Mouse (Mus musculus) embryonic stem cell, embryonic (primary cell): ENCODE measurements around the gene Tnip1.

Experiments
- CTCF ChIA-PET, 4 experiments: fragments of 300-600 bp in 2 of 4; fragments of 350-600 bp in 2 of 4; sonication (Branson Sonifier 250); formaldehyde crosslinking; loops; one replicate each; lab custom pipeline; 2022; ENCODE audit warnings: inconsistent platforms in 2 of 4; lab: Charles Lee
- POLR2A ChIA-PET, 4 experiments: fragments of 300-600 bp in 2 of 4; fragments of 350-600 bp in 2 of 4; sonication (Branson Sonifier 250); formaldehyde crosslinking; loops; one replicate each; lab custom pipeline; 2022; ENCODE audit warnings: antibody characterized with exemption in 4 of 4, inconsistent platforms in 1 of 4; lab: Charles Lee

Tnip1 gene

GRCm38 (mm10) chr11:54977385-54977937 lies 14.7 kb upstream of the Tnip1 start:
- POLR2A ChIA-PET, result interaction anchor here in 3 of 4 experiments (0.6 to 11.8 kb wide), 11 partner anchors 12 to 120 kb away, joined by 3 to 151 read pairs (median 4); partner anchors contain the start of genes Tnip1 (in 2 of the 3) and Gm2a (in 1 of the 3)
- CTCF ChIA-PET, result interaction anchor here in 3 of 4 experiments (0.6 to 0.9 kb wide), 5 partner anchors 8 to 410 kb away, joined by 3 read pairs; no protein-coding TSS in a partner anchor

- CTCF ChIA-PET, result interaction anchor here in 1 of 4 experiments (0.7 kb wide), 1 partner anchor 47 kb away, joined by 3 read pairs; no protein-coding TSS in a partner anchor
- POLR2A ChIA-PET, result interaction anchor here in 3 of 4 experiments (0.6 to 11.8 kb wide), 13 partner anchors 10 to 538 kb away, joined by 3 to 151 read pairs (median 6); partner anchors contain the start of genes Tnip1 (in 3 of the 3), Fnip1 (in 1 of the 3) and Lyrm7 (in 1 of the 3)
Observed at GRCm38 (mm10) chr11:54976351-54976750, 13.6 kb upstream of the Tnip1 start.

- CTCF ChIA-PET, result interaction anchor here in 2 of 4 experiments (0.6 to 2.5 kb wide), 3 partner anchors 8 to 46 kb away, joined by 3 to 14 read pairs (median 5); no protein-coding TSS in a partner anchor
Observed at GRCm38 (mm10) chr11:54975756-54976155, 13.0 kb upstream of the Tnip1 start.

GRCm38 (mm10) chr11:54975340-54975739 lies 12.6 kb upstream of the Tnip1 start:
- ChIA-PET CTCF (interaction anchor here in 2 of 4 experiments (0.6 to 2.5 kb wide), 4 partner anchors 9 to 46 kb away, joined by 3 to 14 read pairs (median 4); no protein-coding TSS in a partner anchor), POLR2A (interaction anchor here (0.5 to 11.8 kb wide), 20 partner anchors 9 to 537 kb away, joined by 3 to 151 read pairs (median 5); partner anchors contain the start of genes Tnip1 (in 3 of the 4), Lyrm7 (in 2 of the 4) and Fnip1 (in 1 of the 4))

More at GRCm38 (mm10) chr11:54975756-54976155, 13.0 kb upstream of the Tnip1 start:
- POLR2A ChIA-PET, result interaction anchor here (0.6 to 11.8 kb wide), 16 partner anchors 10 to 538 kb away, joined by 3 to 151 read pairs (median 5); partner anchors contain the start of genes Tnip1 (in 3 of the 4), Lyrm7 (in 2 of the 4) and Fnip1 (in 1 of the 4)

- ChIA-PET CTCF (interaction anchor here (0.7 to 2.5 kb wide), 5 partner anchors 9 to 105 kb away, joined by 3 to 14 read pairs (median 3); no protein-coding TSS in a partner anchor), POLR2A (interaction anchor here in 3 of 4 experiments (0.5 to 11.8 kb wide), 15 partner anchors 8 to 114 kb away, joined by 3 to 151 read pairs (median 6); partner anchors contain the start of genes Tnip1 (in 3 of the 3) and Lyrm7 (in 1 of the 3))
Observed at GRCm38 (mm10) chr11:54974639-54975038, 11.9 kb upstream of the Tnip1 start.

- ChIA-PET CTCF (interaction anchor here in 3 of 4 experiments (0.5 to 2.5 kb wide), 7 partner anchors 10 to 118 kb away, joined by 3 to 14 read pairs (median 3); no protein-coding TSS in a partner anchor), POLR2A (interaction anchor here (0.6 to 11.8 kb wide), 34 partner anchors 9 to 1028 kb away, joined by 3 to 151 read pairs (median 4); partner anchors contain the start of genes Tnip1 (in 3 of the 4), G3bp1 (in 1 of the 4), Gpx3 (in 1 of the 4) and Lyrm7 (in 1 of the 4))
Observed at GRCm38 (mm10) chr11:54973481-54974212, 10.9 kb upstream of the Tnip1 start.

- CTCF ChIA-PET, result interaction anchor here in 3 of 4 experiments (0.6 to 1.5 kb wide), 7 partner anchors 9 to 112 kb away, joined by 3 to 5 read pairs (median 3); no protein-coding TSS in a partner anchor
- POLR2A ChIA-PET, result interaction anchor here (0.6 to 11.8 kb wide), 35 partner anchors 10 to 496 kb away, joined by 3 to 151 read pairs (median 4); partner anchors contain the start of genes Tnip1 (in 3 of the 4), G3bp1 (in 1 of the 4) and Lyrm7 (in 1 of the 4)
Observed at GRCm38 (mm10) chr11:54972789-54973188, 10.1 kb upstream of the Tnip1 start.

GRCm38 (mm10) chr11:54972049-54972723 lies 9.5 kb upstream of the Tnip1 start:
- CTCF ChIA-PET, result interaction anchor here in 3 of 4 experiments (0.6 to 1.5 kb wide), 8 partner anchors 8 to 112 kb away, joined by 3 to 5 read pairs (median 4); no protein-coding TSS in a partner anchor
- POLR2A ChIA-PET, result interaction anchor here (0.6 to 11.8 kb wide), 31 partner anchors 9 to 497 kb away, joined by 3 to 151 read pairs (median 4); partner anchors contain the start of genes Tnip1 (in 3 of the 4) and G3bp1 (in 1 of the 4)

GRCm38 (mm10) chr11:54971365-54972048 lies 8.8 kb upstream of the Tnip1 start:
- POLR2A ChIA-PET, result interaction anchor here in 3 of 4 experiments (0.6 to 11.8 kb wide), 7 partner anchors 9 to 277 kb away, joined by 3 to 151 read pairs (median 6); partner anchors contain the start of gene Tnip1 (in 2 of the 3)
- CTCF ChIA-PET, result no interaction called here

GRCm38 (mm10) chr11:54965234-54965633 lies 2.5 kb upstream of the Tnip1 start:
- ChIA-PET CTCF (interaction anchor here in 1 of 4 experiments (1.9 to 2.1 kb wide), 2 partner anchors 35 to 47 kb away, joined by 4 to 5 read pairs; no protein-coding TSS in a partner anchor), POLR2A (interaction anchor here in 3 of 4 experiments (1.1 to 10.3 kb wide), 11 partner anchors 9 to 72 kb away, joined by 3 to 151 read pairs (median 5); no protein-coding TSS in a partner anchor)

- POLR2A ChIA-PET, result interaction anchor here in 3 of 4 experiments (0.7 to 10.3 kb wide), 23 partner anchors 9 to 453 kb away, joined by 3 to 151 read pairs (median 6); partner anchors contain the start of gene Gm2a (in 1 of the 3)
- CTCF ChIA-PET, result interaction anchor here in 1 of 4 experiments (1.0 to 2.5 kb wide), 2 partner anchors 11 to 31 kb away, joined by 3 to 7 read pairs; no protein-coding TSS in a partner anchor
Observed at GRCm38 (mm10) chr11:54961921-54962320, 796 bp downstream of the Tnip1 start.

GRCm38 (mm10) chr11:54961164-54961850 lies 1.4 kb downstream of the Tnip1 start:
- CTCF ChIA-PET, result interaction anchor here in 2 of 4 experiments (0.5 to 2.5 kb wide), 4 partner anchors 12 to 137 kb away, joined by 3 to 7 read pairs (median 4); no protein-coding TSS in a partner anchor
- POLR2A ChIA-PET, result interaction anchor here in 3 of 4 experiments (0.7 to 10.3 kb wide), 27 partner anchors 8 to 508 kb away, joined by 3 to 151 read pairs (median 4); partner anchors contain the start of genes G3bp1 (in 1 of the 3) and Gm2a (in 1 of the 3)

- POLR2A ChIA-PET, result interaction anchor here (0.5 to 10.3 kb wide), 21 partner anchors 10 to 905 kb away, joined by 3 to 151 read pairs (median 5); partner anchors contain the start of genes G3bp1 (in 1 of the 4), Gm2a (in 1 of the 4) and Lyrm7 (in 1 of the 4)
- CTCF ChIA-PET, result interaction anchor here in 2 of 4 experiments (0.5 to 2.5 kb wide), 4 partner anchors 24 to 33 kb away, joined by 3 to 7 read pairs (median 4); no protein-coding TSS in a partner anchor
Observed at GRCm38 (mm10) chr11:54960251-54960650, 2.5 kb downstream of the Tnip1 start.

GRCm38 (mm10) chr11:54958571-54959073 lies 4.1 kb downstream of the Tnip1 start:
- CTCF ChIA-PET, result interaction anchor here in 2 of 4 experiments (0.6 to 1.6 kb wide), 3 partner anchors 16 to 1985 kb away, joined by 3 to 7 read pairs (median 5); no protein-coding TSS in a partner anchor
- POLR2A ChIA-PET, result interaction anchor here (0.6 to 10.3 kb wide), 26 partner anchors 8 to 511 kb away, joined by 3 to 151 read pairs (median 5); partner anchors contain the start of genes Gm2a (in 2 of the 4), Cdc42se2 (in 1 of the 4) and G3bp1 (in 1 of the 4)
